Mouse (Mus musculus): ENCODE results near the gene Arl2.

GRCm38 (mm10) chr19:6132171-6132827 is 9.0 kb downstream of the Arl2 start:
- TF ChIP-seq CTCF (IDR thresholded peaks at IDR 0.05; ENCODE audit: borderline replicate concordance, extremely low read depth, insufficient read depth, insufficient read length) (no peak), POLR2A (IDR thresholded peaks at IDR 0.05; ENCODE audit: borderline replicate concordance, extremely low read depth, insufficient read depth, insufficient read length, poor library complexity, severe bottlenecking) (no peak)

All from brain, embryonic 14.5 days (tissue).